Mouse (Mus musculus): Measurements from ENCODE around the gene Pecam1. TPM values are rescaled to one million over a fixed set of nuclear protein-coding genes. Genes with fewer than 3 reads are reported as not detected.
A peak's percentile ranks its signal among the peaks of the same experiment; 100 is the strongest.

The Pecam1 gene
- total RNA-seq (2012; rRNA removed) = 19.2 and 22.3 TPM in 2 replicates
- 18.4 and 20.4 TPM in 2 replicates for total RNA-seq (2014; rRNA removed)
- 18.9 and 19.2 TPM in 2 replicates for polyA plus RNA-seq (2012; ENCODE audit: insufficient read length, low read depth)

DNA sequence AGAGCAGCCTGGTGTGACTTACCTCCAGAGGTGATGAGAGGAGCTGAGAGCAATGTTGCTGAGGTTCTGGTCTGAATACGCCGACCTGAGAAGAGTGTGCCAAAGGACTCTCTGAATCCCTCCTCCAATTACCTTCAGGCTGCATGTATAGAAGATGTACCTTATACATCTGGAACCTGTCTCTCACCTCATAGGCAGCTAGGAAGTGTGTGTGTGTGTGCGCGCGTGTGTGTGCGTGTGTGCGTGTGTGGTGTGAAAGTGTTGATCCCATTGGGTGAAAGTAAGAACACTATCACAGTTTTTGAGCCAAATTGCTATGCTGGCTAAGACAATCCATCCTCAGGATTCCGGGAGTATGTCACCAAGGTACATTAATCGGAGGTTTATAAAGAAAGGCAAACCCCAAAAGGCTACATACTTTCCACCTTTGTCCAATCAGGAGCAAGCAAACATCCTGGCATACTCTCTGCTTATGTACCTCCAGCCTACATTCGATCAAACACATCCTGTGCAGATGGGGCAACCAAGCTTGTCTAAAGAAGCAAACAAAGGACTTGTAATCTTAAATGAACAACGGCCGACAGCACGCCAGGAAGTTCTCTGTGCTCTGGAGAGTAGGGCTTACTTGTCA lies at the start of gene Pecam1:
Pecam1 (minus strand) TSS at position 508 of the 631 bp plus-strand sequence.
- Histone ChIP-seq H3K27ac (ENCODE audit: insufficient read depth, low read depth) (peak within 1 kb of the TSS; percentile 95), H3K9ac (ENCODE audit: insufficient read depth, low read depth) (peak within 1 kb of the TSS; percentile 94)
- DNase-seq (ENCODE audit: extremely low read depth) = peak; percentile 70

DNA sequence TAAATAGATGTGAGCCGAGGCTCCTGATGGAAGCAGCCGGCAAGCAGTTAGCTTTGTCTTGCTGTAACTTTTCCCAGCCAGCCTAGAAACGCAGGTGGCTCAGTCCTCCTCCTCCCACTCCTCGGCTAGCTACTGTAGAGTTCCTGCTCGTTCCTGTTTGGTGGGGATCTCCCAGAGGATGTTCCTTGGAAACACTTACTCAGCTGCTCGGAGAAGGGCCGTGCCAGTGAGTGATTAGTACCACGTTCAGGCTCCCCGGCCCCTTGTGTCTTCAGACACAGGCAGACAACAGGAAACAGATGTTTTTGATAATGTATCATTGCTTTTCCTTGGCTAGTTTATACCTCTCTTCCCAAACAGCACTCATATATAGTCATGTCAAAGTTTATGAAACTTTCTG lies 45.3 kb upstream of the Pecam1 start:
- Histone ChIP-seq H3K27ac (ENCODE audit: insufficient read depth, low read depth) (no peak overlapping the region), H3K4me1 (ENCODE audit: control insufficient read depth in 1 of 2, insufficient read depth in 2 of 2) (peaks cover 0 to 13% of the 10 kb centered on the region in 2 experiments; a peak in 1 of 4 replicates), H3K36me3 (replicated peaks in 1 of 2; ENCODE audit: control insufficient read depth in 1 of 2, insufficient read depth in 1 of 2, low read length in 1 of 2) (peaks cover 53 to 89% of the 10 kb centered on the region in 2 experiments), H3K9ac (ENCODE audit: insufficient read depth, low read depth) (no peak overlapping the region), H3K4me3 (replicated peaks in 1 of 3; ENCODE audit: low read depth in 2 of 3, low read length in 2 of 3, poor library complexity in 1 of 3) (no peak overlapping the region), H3K79me2 (replicated peaks; ENCODE audit: control insufficient read depth, extremely low read depth, insufficient read depth, poor library complexity, severe bottlenecking) (no peaks in the 10 kb centered on the region), H3K4me2 (ENCODE audit: insufficient read depth, low read depth, poor library complexity, severe bottlenecking) (no peak overlapping the region), H3K9me3 (replicated peaks; ENCODE audit: low read length) (peaks cover 6% of the 10 kb centered on the region), H3K27me3 (replicated peaks) (no peaks in the 10 kb centered on the region)
- in situ Hi-C loops (cut with MboI; ENCODE audit: low pct_ligation_motif_present, low pct_unique_long_range_greater_than_20kb, low sequenced_read_pairs) (no loop called here), dilution Hi-C loops (cut with MboI; ENCODE audit: extremely low pct_ligation_motif_present, extremely low pct_unique_long_range_greater_than_20kb, low sequenced_read_pairs) (no loop called here)
- DNase-seq (ENCODE audit: extremely low read depth) = no peak
- TF ChIP-seq MXI1 (IDR thresholded peaks at IDR 0.05; ENCODE audit: low read depth, low read length) (no peak), TBP (conservative IDR thresholded peaks at IDR 0.05; ENCODE audit: low read depth, low read length) (no peak), SIN3A (IDR thresholded peaks at IDR 0.05; ENCODE audit: low read length) (no peak), GABPA (IDR thresholded peaks at IDR 0.05; ENCODE audit: insufficient replicate concordance, low read depth, low read length) (no peak), HCFC1 (IDR thresholded peaks at IDR 0.05; ENCODE audit: low read depth, low read length) (no peak), POLR2AphosphoS2 (IDR thresholded peaks at IDR 0.05; ENCODE audit: low read depth, low read length) (no peak), RCOR1 (conservative IDR thresholded peaks at IDR 0.05; ENCODE audit: low read depth, low read length) (no peak), CHD1 (IDR thresholded peaks at IDR 0.05; ENCODE audit: low read depth, low read length) (no peak), IRF4 (IDR thresholded peaks at IDR 0.05; ENCODE audit: low read depth, low read length) (no peak), NELFE (IDR thresholded peaks at IDR 0.05; ENCODE audit: low read depth, low read length) (no peak), SMC3 (IDR thresholded peaks at IDR 0.05; ENCODE audit: low read depth, low read length) (no peak), RAD21 (IDR thresholded peaks at IDR 0.05; ENCODE audit: low read depth, low read length) (no peak), E2F4 (IDR thresholded peaks at IDR 0.05; ENCODE audit: insufficient replicate concordance, low read depth, low read length) (no peak), MEF2A (IDR thresholded peaks at IDR 0.05; ENCODE audit: borderline replicate concordance, low read depth, low read length) (no peak), USF2 (conservative IDR thresholded peaks at IDR 0.05; ENCODE audit: low read depth, low read length) (no peak), PAX5 (IDR thresholded peaks at IDR 0.05; ENCODE audit: low read length) (no peak), BHLHE40 (IDR thresholded peaks at IDR 0.05; ENCODE audit: low read depth, low read length) (no peak)

More for the DNA sequence above, at the start of gene Pecam1:
- H3K4me2 ChIP-seq (ENCODE audit: insufficient read depth, low read depth, poor library complexity, severe bottlenecking) = peak within 1 kb of the TSS; percentile 76
- H3K27me3 ChIP-seq (replicated peaks) = no peaks in the 10 kb centered on the region
- H3K4me3 ChIP-seq (replicated peaks in 1 of 3; ENCODE audit: low read depth in 2 of 3, low read length in 2 of 3, poor library complexity in 1 of 3) = peak within 1 kb of the TSS; percentile 52 to 66 (median 52)
- TF ChIP-seq POLR2A (IDR thresholded peaks at IDR 0.05; ENCODE audit: low read depth, low read length) = peak; percentile 53
- no peak for TF ChIP-seq RCOR1 (conservative IDR thresholded peaks at IDR 0.05; ENCODE audit: low read depth, low read length)
- TF ChIP-seq HCFC1 (IDR thresholded peaks at IDR 0.05; ENCODE audit: low read depth, low read length) = no peak
- peak; percentile 56 for TF ChIP-seq BHLHE40 (IDR thresholded peaks at IDR 0.05; ENCODE audit: low read depth, low read length)
- TF ChIP-seq TCF12 (IDR thresholded peaks at IDR 0.05; ENCODE audit: low read depth, low read length) = 0 out of 2 replicates have a peak, but pooled peaks have one; percentile 58
- TF ChIP-seq CHD1 (IDR thresholded peaks at IDR 0.05; ENCODE audit: low read depth, low read length) = no peak; the same call in 1 of the 2 replicates
- no peak; the same call in 1 of the 2 replicates for TF ChIP-seq ETS1 (conservative IDR thresholded peaks at IDR 0.05; ENCODE audit: low read depth, low read length)
- TF ChIP-seq JUN (IDR thresholded peaks at IDR 0.05; ENCODE audit: insufficient read depth, low read depth, low read length) = no peak
- peak; percentile 89 for TF ChIP-seq MXI1 (IDR thresholded peaks at IDR 0.05; ENCODE audit: low read depth, low read length)
- TF ChIP-seq ZKSCAN1 (IDR thresholded peaks at IDR 0.05; ENCODE audit: borderline replicate concordance, low read depth, low read length) = no peak
- TF ChIP-seq ELF1 (IDR thresholded peaks at IDR 0.05; ENCODE audit: low read depth, low read length) = no peak
- no peak for TF ChIP-seq E2F4 (IDR thresholded peaks at IDR 0.05; ENCODE audit: insufficient replicate concordance, low read depth, low read length)
- no peak; the same call in 1 of the 2 replicates for TF ChIP-seq MYC (IDR thresholded peaks at IDR 0.05; ENCODE audit: low read depth, low read length)
- TF ChIP-seq MAZ (IDR thresholded peaks at IDR 0.05; ENCODE audit: low read depth, low read length) = no peak; the same call in 1 of the 2 replicates
- TF ChIP-seq GABPA (IDR thresholded peaks at IDR 0.05; ENCODE audit: insufficient replicate concordance, low read depth, low read length) = no peak
- peak; percentile 42; the same call in 1 of the 2 replicates for TF ChIP-seq CHD2 (IDR thresholded peaks at IDR 0.05; ENCODE audit: low read length)
- TF ChIP-seq ZMIZ1 (IDR thresholded peaks at IDR 0.05; ENCODE audit: low read depth, low read length) = peak; percentile 82; the same call in 1 of the 2 replicates
- no peak for TF ChIP-seq PAX5 (IDR thresholded peaks at IDR 0.05; ENCODE audit: low read length)
- TF ChIP-seq MAX (IDR thresholded peaks at IDR 0.05; ENCODE audit: low read length) = no peak; the same call in 1 of the 2 replicates
- peak; percentile 69; the same call in 1 of the 2 replicates for TF ChIP-seq SIN3A (IDR thresholded peaks at IDR 0.05; ENCODE audit: low read length)
- TF ChIP-seq RAD21 (IDR thresholded peaks at IDR 0.05; ENCODE audit: low read depth, low read length) = no peak; the same call in 1 of the 2 replicates
- no peak for TF ChIP-seq ZC3H11A (IDR thresholded peaks at IDR 0.05; ENCODE audit: low read depth, low read length)
- TF ChIP-seq NELFE (IDR thresholded peaks at IDR 0.05; ENCODE audit: low read depth, low read length) = peak; percentile 28; the same call in 1 of the 2 replicates
- no peak for TF ChIP-seq USF2 (conservative IDR thresholded peaks at IDR 0.05; ENCODE audit: low read depth, low read length)
- TF ChIP-seq IRF4 (IDR thresholded peaks at IDR 0.05; ENCODE audit: low read depth, low read length) = no peak
- no peak for TF ChIP-seq UBTF (IDR thresholded peaks at IDR 0.05; ENCODE audit: low read depth, low read length)
- no peak for TF ChIP-seq EP300 (IDR thresholded peaks at IDR 0.05; ENCODE audit: low read length)
- TF ChIP-seq SMC3 (IDR thresholded peaks at IDR 0.05; ENCODE audit: low read depth, low read length) = no peak
- TF ChIP-seq JUND (conservative IDR thresholded peaks at IDR 0.05; ENCODE audit: low read depth, low read length) = no peak
- TF ChIP-seq NRF1 (IDR thresholded peaks at IDR 0.05; ENCODE audit: low read depth, low read length) = 0 out of 2 replicates have a peak, but pooled peaks have one; percentile 28
- TF ChIP-seq TBP (conservative IDR thresholded peaks at IDR 0.05; ENCODE audit: low read depth, low read length) = peak; percentile 45; the same call in 1 of the 2 replicates
- TF ChIP-seq MAFK (IDR thresholded peaks at IDR 0.05; ENCODE audit: insufficient replicate concordance, low read length) = no peak
- TF ChIP-seq USF1 (IDR thresholded peaks at IDR 0.05; ENCODE audit: low read depth, low read length) = no peak
- TF ChIP-seq ZNF384 (IDR thresholded peaks at IDR 0.05; ENCODE audit: low read depth, low read length) = no peak; the same call in 1 of the 2 replicates
- no peak for TF ChIP-seq MEF2A (IDR thresholded peaks at IDR 0.05; ENCODE audit: borderline replicate concordance, low read depth, low read length)
- peaks cover 11% of the 10 kb centered on the region for H3K9me3 ChIP-seq (replicated peaks; ENCODE audit: low read length)
- dilution Hi-C loops (cut with MboI; ENCODE audit: extremely low pct_ligation_motif_present, extremely low pct_unique_long_range_greater_than_20kb, low sequenced_read_pairs) = no loop called here
- H3K79me2 ChIP-seq (replicated peaks; ENCODE audit: control insufficient read depth, extremely low read depth, insufficient read depth, poor library complexity, severe bottlenecking) = peaks cover 10% of the 10 kb centered on the region
- peaks cover 4 to 28% of the 10 kb centered on the region in 2 experiments for H3K36me3 ChIP-seq (replicated peaks in 1 of 2; ENCODE audit: control insufficient read depth in 1 of 2, insufficient read depth in 1 of 2, low read length in 1 of 2)
- in situ Hi-C loops (cut with MboI; ENCODE audit: low pct_ligation_motif_present, low pct_unique_long_range_greater_than_20kb, low sequenced_read_pairs) = loop anchor here (5.0 to 25.0 kb wide), 4 partner anchors 78 to 438 kb away; partner anchors contain the start of genes Cd79b and Gh
- peaks cover 5 to 28% of the 10 kb centered on the region in 2 experiments for H3K4me1 ChIP-seq (ENCODE audit: control insufficient read depth in 1 of 2, insufficient read depth in 2 of 2)

Data from CH12.LX (cell line).